Mouse (Mus musculus) mesoderm, embryonic 11.5 days (tissue): Measurements from ENCODE around the gene Sar1a.

ENCODE experiments used
- DNase-seq: peaks from one replicate; pipeline ENCODE4 v3.0.0-alpha.2; 2012; ENCODE audit warnings: low read depth, low spot score

The Sar1a gene

DNA sequence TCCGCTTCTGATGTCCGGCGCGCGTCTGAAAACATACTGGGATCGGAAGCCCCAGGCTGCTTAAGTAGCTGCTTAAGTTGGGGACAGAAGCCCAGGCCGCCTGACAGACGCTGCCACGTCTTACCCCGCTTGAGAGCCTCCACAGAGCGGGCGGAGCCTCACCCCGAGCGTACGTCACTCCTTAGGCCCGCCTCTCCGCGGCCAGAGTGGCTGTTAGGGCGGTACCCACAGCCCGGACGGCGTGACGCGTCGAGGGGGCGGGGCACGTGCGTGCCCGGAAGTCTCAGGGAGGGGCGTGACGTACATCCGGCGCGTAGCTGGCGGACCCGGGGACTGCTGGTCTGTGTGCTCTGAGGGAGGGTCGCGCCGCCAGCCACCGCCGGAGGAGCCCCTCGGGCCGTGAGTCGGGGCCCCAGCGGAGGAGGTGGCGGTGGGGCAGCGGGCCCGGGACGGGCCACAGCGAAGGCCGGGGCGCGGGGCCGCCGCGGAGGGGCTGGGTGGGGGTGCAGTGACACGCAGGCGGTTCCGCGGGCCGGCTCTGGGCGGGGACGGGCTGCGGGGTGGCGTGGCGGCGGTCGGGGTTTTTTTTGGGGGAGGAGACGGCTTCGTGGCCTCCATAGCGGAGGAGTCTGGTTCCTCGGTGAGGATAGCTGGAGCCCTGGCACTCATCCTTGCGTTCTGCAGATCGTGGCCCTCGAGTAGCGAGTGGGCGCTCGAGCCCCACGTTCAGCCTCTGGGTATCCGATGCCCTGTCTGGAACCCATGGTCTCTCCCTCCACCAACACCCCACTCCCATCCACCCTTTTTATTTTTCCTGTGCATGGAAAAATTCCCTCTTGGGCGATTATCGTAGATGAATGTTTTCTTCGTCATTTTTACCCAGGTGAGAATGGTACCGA lies at the start of gene Sar1a:
TSS of gene Sar1a (plus strand) at position 285 of the 899 bp plus-strand sequence.
- DNase-seq: peak; percentile 99

DNA sequence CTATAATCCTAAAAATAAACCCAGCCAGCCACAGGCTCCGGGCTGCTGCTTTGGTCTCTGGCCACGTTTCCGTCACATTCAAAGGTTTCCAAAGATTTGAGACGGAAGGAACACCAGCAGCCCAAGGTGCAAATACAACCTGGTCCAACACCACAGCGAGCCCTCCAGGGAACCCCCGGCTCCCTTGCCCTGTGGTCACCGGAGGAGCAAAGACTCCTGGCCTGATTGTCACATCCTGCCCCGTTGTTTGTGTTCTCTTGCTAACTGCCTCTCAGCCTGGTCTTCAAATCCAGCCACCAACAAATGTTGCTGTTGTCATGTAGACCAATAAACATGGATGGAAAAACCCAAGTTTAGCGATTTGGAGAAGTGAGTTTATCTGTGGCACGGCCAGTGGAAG lies 47.7 kb upstream of the Sar1a start:
- DNase-seq: no peak

GRCm38 (mm10) chr10:61637055-61637454 lies 43.0 kb upstream of the Sar1a start:
- DNase-seq: no peak

- no peak for DNase-seq
Observed at GRCm38 (mm10) chr10:61640363-61640762, 39.7 kb upstream of the Sar1a start.

DNA sequence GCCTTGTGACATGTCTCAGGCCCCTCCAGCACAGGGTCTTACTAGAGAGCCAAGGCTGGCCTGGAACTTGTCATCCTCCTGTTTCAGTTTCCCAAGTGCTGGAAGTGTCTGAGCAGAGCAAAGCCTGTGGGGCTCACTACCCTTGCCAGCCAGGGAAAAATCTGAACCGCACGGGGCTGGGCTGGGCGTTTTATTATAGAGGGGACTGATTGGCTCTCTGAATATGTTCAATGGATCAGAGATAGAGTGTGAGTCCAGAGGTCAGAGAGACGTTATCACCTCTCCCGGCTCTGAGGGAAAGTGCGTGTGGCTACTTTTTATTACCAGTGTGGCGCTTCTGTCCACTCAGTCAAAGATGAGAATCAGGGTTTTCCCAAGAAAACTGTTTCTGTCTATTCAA lies 33.5 kb upstream of the Sar1a start:
- no peak for DNase-seq

- peak; percentile 93 for DNase-seq
Observed at GRCm38 (mm10) chr10:61647790-61648736, 32.0 kb upstream of the Sar1a start, which contains the start of gene Ppa1. Gene Ppa1 (plus strand): TSS chr10:61648552.

GRCm38 (mm10) chr10:61648737-61649645 lies 31.1 kb upstream of the Sar1a start:
- DNase-seq: no peak

- no peak for DNase-seq
Observed at GRCm38 (mm10) chr10:61654105-61654504, 26.0 kb upstream of the Sar1a start.

- no peak for DNase-seq
Observed at GRCm38 (mm10) chr10:61654691-61655090, 25.4 kb upstream of the Sar1a start.

DNA sequence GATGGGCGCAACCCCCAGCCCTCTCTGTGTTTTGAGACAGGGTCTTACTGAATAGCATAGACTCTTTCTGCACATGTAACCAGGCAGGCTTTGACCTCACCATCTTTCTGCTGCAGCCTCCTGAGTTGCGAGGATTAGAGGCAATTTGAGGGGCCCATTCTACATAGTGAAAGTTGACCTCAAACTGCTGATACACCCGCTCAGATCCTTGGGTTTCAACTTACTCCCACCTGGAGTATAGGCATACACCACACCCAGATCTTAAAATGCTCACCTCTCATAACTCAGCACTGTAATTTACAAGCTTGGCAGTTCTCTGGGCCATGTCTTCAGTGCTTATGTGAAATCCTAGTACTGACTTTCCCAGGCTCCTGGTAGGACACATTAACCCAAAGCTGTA lies 24.9 kb upstream of the Sar1a start:
- no peak for DNase-seq

GRCm38 (mm10) chr10:61656928-61657882 lies 22.9 kb upstream of the Sar1a start:
- no peak for DNase-seq

DNA sequence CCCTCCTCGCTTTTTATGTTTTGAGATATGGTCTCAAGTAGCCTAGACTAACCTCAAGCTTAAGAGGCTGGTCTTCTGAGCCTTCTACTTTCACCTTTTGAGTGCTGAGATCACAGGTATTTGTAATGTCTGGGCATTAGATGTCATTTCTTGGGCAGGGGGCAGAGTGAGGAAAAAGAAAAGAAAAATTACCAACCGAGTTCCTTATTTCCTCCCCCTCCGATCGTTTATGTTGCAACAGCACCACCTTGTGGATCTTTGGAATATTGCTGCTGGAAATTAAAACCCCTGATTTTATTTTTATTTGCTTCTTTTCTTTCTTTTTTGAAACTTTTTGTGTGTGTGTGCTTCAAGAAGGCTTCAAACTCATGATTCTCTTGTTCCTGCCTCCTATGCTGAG lies 22.1 kb upstream of the Sar1a start:
- DNase-seq: peak; percentile 65

- DNase-seq: no peak
Observed at GRCm38 (mm10) chr10:61661887-61662286, 18.2 kb upstream of the Sar1a start.

- no peak for DNase-seq
Observed at GRCm38 (mm10) chr10:61662391-61662988, 17.6 kb upstream of the Sar1a start.

GRCm38 (mm10) chr10:61665111-61665510 lies 15.0 kb upstream of the Sar1a start:
- DNase-seq: no peak

DNA sequence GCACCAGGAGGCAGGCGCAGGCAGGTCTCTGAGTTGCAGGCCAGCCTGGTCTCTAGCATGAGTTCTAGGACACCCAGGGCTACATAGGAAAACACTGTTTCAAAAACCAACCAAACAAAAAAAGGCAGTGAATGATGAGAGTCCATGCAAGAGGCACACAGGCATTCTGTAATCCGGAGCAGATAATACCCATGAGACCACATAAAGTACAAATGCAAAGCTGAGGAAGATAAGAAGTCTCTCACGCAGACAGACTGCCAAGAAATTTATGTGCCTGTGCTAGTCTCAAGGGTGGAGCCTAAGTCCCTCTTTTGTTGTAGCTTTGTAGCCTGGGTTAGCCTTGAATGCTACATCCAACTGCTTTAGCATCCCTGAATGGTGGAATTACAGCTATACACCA lies 14.4 kb upstream of the Sar1a start:
- DNase-seq: no peak

- no peak for DNase-seq
Observed at GRCm38 (mm10) chr10:61669289-61669688, 10.8 kb upstream of the Sar1a start.

GRCm38 (mm10) chr10:61669896-61670295 lies 10.2 kb upstream of the Sar1a start:
- DNase-seq: no peak

DNA sequence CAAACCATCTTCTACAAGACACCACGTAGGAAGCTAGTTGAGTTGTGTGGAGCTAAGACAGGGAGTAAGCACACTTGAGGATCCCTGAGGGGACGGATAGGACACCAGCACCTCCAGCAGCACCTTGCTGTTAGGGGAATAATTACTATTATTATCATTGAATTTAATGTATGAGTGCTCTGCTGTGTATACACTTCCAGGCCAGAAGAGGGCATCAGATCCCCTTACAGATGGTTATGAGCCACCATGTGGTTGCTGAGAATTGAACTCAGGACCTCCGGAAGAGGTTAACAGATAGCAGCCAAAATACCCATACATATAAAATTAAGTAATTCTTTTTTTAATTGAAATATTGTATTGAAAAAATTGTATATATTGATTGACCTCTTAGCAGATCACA lies 9.3 kb upstream of the Sar1a start:
- no peak for DNase-seq

- DNase-seq: no peak
Observed at GRCm38 (mm10) chr10:61675935-61676334, 4.2 kb upstream of the Sar1a start.
